Mouse (Mus musculus) MEL (cell line): ENCODE measurements around the gene Zic5. TPM values are rescaled to one million over a fixed set of nuclear protein-coding genes. Genes with fewer than 3 reads are reported as not detected.

ENCODE experiments used
- DNase-seq: peaks from one replicate; pipeline ENCODE4 v3.0.0; 2011; ENCODE audit warnings: low read depth, low spot score
- H3K27ac ChIP-seq: 2 replicates; pipeline ENCODE4 v1.5.1; 2012; ENCODE audit warnings: low read depth, mild to moderate bottlenecking, control low read depth, low read length, moderate library complexity; ENCODE audit not compliant: control insufficient read depth
- H3K27me3 ChIP-seq, 2 experiments: fragments of 150-350 bp in 1 of 2; sonication (generic) in 1 of 2; 2 replicates each; pipeline ENCODE4 v1.6.1; 2012; ENCODE audit warnings: low read length in 2 of 2, mild to moderate bottlenecking in 2 of 2, improper control_type of control experiment in 1 of 2, moderate library complexity in 1 of 2; ENCODE audit not compliant: insufficient read depth in 2 of 2, control insufficient read depth in 1 of 2
- H3K36me3 ChIP-seq, 2 experiments: 2 replicates each; pipeline ENCODE4 v1.6.1; 2012 to 2014; ENCODE audit warnings: low read length in 2 of 2, improper control_type of control experiment in 1 of 2, inconsistent platforms in 1 of 2, mild to moderate bottlenecking in 1 of 2; ENCODE audit not compliant: insufficient read depth in 2 of 2, control insufficient read depth in 1 of 2
- H3K4me1 ChIP-seq, 2 experiments: fragments of 150-350 bp in 1 of 2; sonication (generic) in 1 of 2; 2 replicates each; pipeline ENCODE4 v1.6.1; 2012; ENCODE audit warnings: low read length in 2 of 2, improper control_type of control experiment in 1 of 2, mild to moderate bottlenecking in 1 of 2; ENCODE audit not compliant: insufficient read depth in 2 of 2, control insufficient read depth in 1 of 2
- H3K4me3 ChIP-seq, 2 experiments: fragments of 150-350 bp in 1 of 2; sonication (generic) in 1 of 2; 2 replicates each; pipeline ENCODE4 v1.5.1; 2012; ENCODE audit warnings: low read depth in 2 of 2, low read length in 2 of 2, mild to moderate bottlenecking in 2 of 2, moderate library complexity in 2 of 2, control low read depth in 1 of 2, improper control_type of control experiment in 1 of 2; ENCODE audit not compliant: control insufficient read depth in 1 of 2, insufficient read depth in 1 of 2
- H3K79me2 ChIP-seq: 2 replicates; pipeline ENCODE4 v1.6.1; 2012; ENCODE audit warnings: mild to moderate bottlenecking, low read length, moderate library complexity; ENCODE audit not compliant: control insufficient read depth, poor library complexity, insufficient read depth
- H3K9ac ChIP-seq: 2 replicates; pipeline ENCODE4 v1.6.1; 2012; ENCODE audit warnings: low read depth, mild to moderate bottlenecking, control low read depth, low read length, moderate library complexity; ENCODE audit not compliant: control insufficient read depth, poor library complexity, severe bottlenecking
- H3K9me3 ChIP-seq: fragments of 150-350 bp; sonication (generic); replicated peaks from 2 replicates; pipeline ENCODE4 v1.6.1; 2012; ENCODE audit warnings: mild to moderate bottlenecking, low read length, improper control_type of control experiment, moderate library complexity; ENCODE audit not compliant: insufficient read depth
- BHLHE40 ChIP-seq: IDR thresholded peaks from 2 replicates; pipeline ENCODE4 v1.6.1; 2012; ENCODE audit warnings: low read depth, mild to moderate bottlenecking, inconsistent platforms, low read length, improper control_type of control experiment, borderline replicate concordance
- ELF1 ChIP-seq: IDR thresholded peaks from 2 replicates; pipeline ENCODE4 v1.6.1; 2014; ENCODE audit warnings: low read depth, mild to moderate bottlenecking, inconsistent platforms, low read length, improper control_type of control experiment, moderate library complexity
- EP300 ChIP-seq, 2 experiments: IDR thresholded peaks; 2 replicates each; pipeline ENCODE4 v1.6.1; 2011; ENCODE audit warnings: improper control_type of control experiment in 2 of 2, low read length in 2 of 2, low read depth in 1 of 2, mild to moderate bottlenecking in 1 of 2
- ETS1 ChIP-seq: IDR thresholded peaks from 2 replicates; pipeline ENCODE4 v1.6.1; 2012; ENCODE audit warnings: low read depth, mild to moderate bottlenecking, inconsistent platforms, low read length, improper control_type of control experiment, moderate library complexity
- GABPA ChIP-seq: IDR thresholded peaks from 2 replicates; pipeline ENCODE4 v1.6.1; 2012; ENCODE audit warnings: low read depth, mild to moderate bottlenecking, inconsistent platforms, low read length, improper control_type of control experiment, moderate library complexity
- HCFC1 ChIP-seq: IDR thresholded peaks from 2 replicates; pipeline ENCODE4 v1.6.1; 2012; ENCODE audit warnings: low read depth, mild to moderate bottlenecking, inconsistent platforms, low read length, improper control_type of control experiment, moderate library complexity
- MAFK ChIP-seq: IDR thresholded peaks from 2 replicates; pipeline ENCODE4 v1.6.1; 2011; ENCODE audit warnings: low read depth, mild to moderate bottlenecking, low read length, improper control_type of control experiment, borderline replicate concordance
- MAX ChIP-seq: IDR thresholded peaks from 2 replicates; pipeline ENCODE4 v1.6.1; 2011; ENCODE audit warnings: low read length, improper control_type of control experiment
- MXI1 ChIP-seq: IDR thresholded peaks from 2 replicates; pipeline ENCODE4 v1.6.1; 2011; ENCODE audit warnings: mild to moderate bottlenecking, low read depth, low read length, improper control_type of control experiment
- MYB ChIP-seq: IDR thresholded peaks from 2 replicates; pipeline ENCODE4 v1.6.1; 2011; ENCODE audit warnings: mild to moderate bottlenecking, low read depth, low read length, improper control_type of control experiment
- POLR2A ChIP-seq, 2 experiments: IDR thresholded peaks; 2 replicates each; pipeline ENCODE4 v1.6.1; 2011 to 2012; ENCODE audit warnings: low read length in 2 of 2, mild to moderate bottlenecking in 2 of 2, control low read depth in 1 of 2, improper control_type of control experiment in 1 of 2, low read depth in 1 of 2, moderate library complexity in 1 of 2; ENCODE audit not compliant: control insufficient read depth in 1 of 2, insufficient read depth in 1 of 2, poor library complexity in 1 of 2
- POLR2AphosphoS5 ChIP-seq: IDR thresholded peaks from 2 replicates; pipeline ENCODE4 v1.6.1; 2012; ENCODE audit warnings: low read depth, borderline replicate concordance, mild to moderate bottlenecking, inconsistent platforms, low read length, moderate library complexity, mixed read lengths
- RAD21 ChIP-seq: IDR thresholded peaks from 2 replicates; pipeline ENCODE4 v1.6.1; 2011; ENCODE audit warnings: mild to moderate bottlenecking, low read depth, low read length, improper control_type of control experiment
- RCOR1 ChIP-seq: IDR thresholded peaks from 2 replicates; pipeline ENCODE4 v1.6.1; 2012; ENCODE audit warnings: low read depth, mild to moderate bottlenecking, inconsistent platforms, low read length, improper control_type of control experiment
- SIN3A ChIP-seq: IDR thresholded peaks from 2 replicates; pipeline ENCODE4 v1.6.1; 2012; ENCODE audit warnings: low read length, improper control_type of control experiment, inconsistent platforms
- TAL1 ChIP-seq: IDR thresholded peaks from 2 replicates; pipeline ENCODE4 v1.6.1; 2012; ENCODE audit warnings: mild to moderate bottlenecking, inconsistent platforms, low read length, moderate library complexity, mixed read lengths
- TBP ChIP-seq: IDR thresholded peaks from 2 replicates; pipeline ENCODE4 v1.8.0; 2011; ENCODE audit warnings: low read depth, low read length, improper control_type of control experiment
- UBTF ChIP-seq: IDR thresholded peaks from 2 replicates; pipeline ENCODE4 v1.6.1; 2012; ENCODE audit warnings: low read depth, mild to moderate bottlenecking, inconsistent platforms, low read length, improper control_type of control experiment, moderate library complexity, borderline replicate concordance; ENCODE audit not compliant: insufficient read depth
- USF1 ChIP-seq: IDR thresholded peaks from 2 replicates; pipeline ENCODE4 v1.6.1; 2014; ENCODE audit warnings: low read depth, mild to moderate bottlenecking, inconsistent platforms, low read length, improper control_type of control experiment, moderate library complexity
- ZKSCAN1 ChIP-seq: IDR thresholded peaks from 2 replicates; pipeline ENCODE4 v1.6.1; 2012; ENCODE audit warnings: low read depth, mild to moderate bottlenecking, inconsistent platforms, low read length, improper control_type of control experiment, moderate library complexity
- ZNF384 ChIP-seq: IDR thresholded peaks from 2 replicates; pipeline ENCODE4 v1.6.1; 2012; ENCODE audit warnings: low read depth, mild to moderate bottlenecking, inconsistent platforms, low read length, improper control_type of control experiment
- polyA plus RNA-seq, 2 experiments: library from polyadenylated mRNA; stranded (reverse) in 1 of 2; unstranded in 1 of 2; fragments of >175 nt in 1 of 2; fragments of >200 nt in 1 of 2; gene quantifications; 2 replicates each; pipeline versions ENCODE4 v1.2.1 to v1.2.4; 2012; ENCODE audit warnings: low replicate concordance in 2 of 2, low read depth in 1 of 2; ENCODE audit not compliant: insufficient read length in 2 of 2, insufficient read depth in 1 of 2, missing spikeins in 1 of 2
- total RNA-seq: library from RNA; depleted of rRNA; stranded (reverse); fragments of 300-350 nt; gene quantifications from 2 replicates; pipeline ENCODE4 v1.2.3, GENCODE M21; 2012

Gene Zic5
- total and polyA plus RNA-seq, 3 experiments: 10.4 to 50.6 (median 23.6) TPM

DNA sequence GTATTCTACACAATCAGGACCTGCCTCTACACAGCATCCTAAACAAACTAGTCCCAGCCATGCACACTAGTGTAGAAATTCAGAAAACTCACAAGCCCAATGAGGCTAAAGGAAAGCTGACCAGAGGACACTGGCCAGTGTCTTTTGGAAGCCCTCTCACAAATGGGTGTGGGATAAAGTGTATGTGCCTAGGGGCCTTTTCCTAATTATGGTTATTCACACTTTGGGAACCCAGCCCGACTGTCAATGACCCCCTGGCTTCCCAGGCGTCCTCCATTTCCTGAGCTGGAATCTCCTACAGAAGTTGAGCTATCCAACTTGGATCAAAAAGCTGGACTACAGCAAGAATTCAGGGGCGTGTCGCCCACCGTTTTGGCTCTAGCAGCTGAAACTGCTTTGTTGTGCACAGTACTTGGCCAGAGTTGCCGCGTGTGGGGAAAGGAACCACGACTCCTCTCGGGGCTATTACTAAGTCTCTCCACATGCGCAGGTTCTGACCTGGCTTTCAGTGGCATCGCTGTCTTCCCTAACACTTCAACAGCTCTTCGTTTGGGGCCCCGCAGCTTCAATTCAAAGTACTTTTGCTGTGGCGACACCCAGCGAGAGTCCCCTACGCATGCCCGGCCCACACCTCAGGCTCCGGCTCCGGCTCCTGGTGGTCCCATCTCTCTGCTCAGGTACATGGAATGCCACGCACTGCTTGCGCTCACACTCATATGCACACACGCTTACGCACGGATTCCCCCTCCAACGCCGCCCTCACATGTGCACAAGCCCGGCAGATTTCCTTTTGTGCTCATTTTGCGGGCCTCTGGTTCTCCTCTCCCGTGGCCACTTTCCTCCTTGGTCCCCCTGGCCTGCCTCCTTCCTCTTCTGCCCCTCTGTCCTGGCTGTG lies 15.6 kb downstream of the Zic5 start:
- H3K36me3 ChIP-seq: no peaks in the 10 kb centered on the region
- H3K9me3 ChIP-seq: no peaks in the 10 kb centered on the region
- no peak for DNase-seq
- H3K9ac ChIP-seq: no peak overlapping the region
- no peaks in the 10 kb centered on the region; a peak in 1 of 4 replicates for H3K4me1 ChIP-seq
- no peak overlapping the region for H3K4me3 ChIP-seq
- H3K27me3 ChIP-seq: no peaks in the 10 kb centered on the region
- no peak overlapping the region for H3K27ac ChIP-seq
- no peaks in the 10 kb centered on the region for H3K79me2 ChIP-seq
- no peak for TF ChIP-seq ETS1
- no peak for TF ChIP-seq POLR2A (IDR thresholded peaks at IDR 0.05; ENCODE audit: control insufficient read depth in 1 of 2, insufficient read depth in 1 of 2, low read depth in 1 of 2, low read length in 2 of 2, poor library complexity in 1 of 2)
- no peak for TF ChIP-seq BHLHE40
- TF ChIP-seq UBTF: no peak
- TF ChIP-seq TBP: no peak
- no peak for TF ChIP-seq MXI1
- no peak for TF ChIP-seq MAFK
- no peak for TF ChIP-seq RCOR1
- TF ChIP-seq RAD21: no peak
- no peak for TF ChIP-seq HCFC1
- TF ChIP-seq SIN3A: no peak
- no peak for TF ChIP-seq MYB
- no peak for TF ChIP-seq USF1

DNA sequence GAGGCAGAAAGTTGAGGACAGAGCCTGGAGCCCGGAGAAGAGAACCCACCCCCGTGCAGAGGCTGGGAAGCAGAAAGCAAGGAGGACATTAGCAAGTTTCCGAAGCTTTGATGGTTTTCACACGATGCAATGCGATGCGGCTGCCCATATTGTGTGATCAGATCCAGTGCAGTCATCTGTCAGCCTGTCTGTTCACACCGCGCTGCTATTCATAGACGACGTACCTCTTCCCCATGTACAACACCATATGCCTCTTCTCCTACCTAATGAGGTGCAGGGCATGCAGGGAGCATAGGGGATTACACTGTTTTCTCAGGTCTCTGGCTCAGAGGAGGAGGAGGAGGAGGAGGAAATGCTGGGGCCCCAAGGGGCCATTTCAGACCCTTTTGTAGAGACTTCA lies 28.6 kb downstream of the Zic5 start:
- no peaks in the 10 kb centered on the region for H3K79me2 ChIP-seq
- H3K36me3 ChIP-seq: peaks cover 0 to 19% of the 10 kb centered on the region in 2 experiments; a peak in 2 of 4 replicates
- no peak for DNase-seq
- H3K9ac ChIP-seq: no peak overlapping the region
- H3K4me1 ChIP-seq: peaks cover 3 to 19% of the 10 kb centered on the region in 2 experiments; a peak in 3 of 4 replicates
- H3K27ac ChIP-seq: no peak overlapping the region
- no peak overlapping the region for H3K4me3 ChIP-seq
- H3K27me3 ChIP-seq: no peaks in the 10 kb centered on the region
- no peaks in the 10 kb centered on the region for H3K9me3 ChIP-seq
- TF ChIP-seq ELF1 (no peak), EP300 (IDR thresholded peaks at IDR 0.05; ENCODE audit: low read depth in 1 of 2, low read length in 2 of 2) (no peak), MAX (no peak), ZKSCAN1 (no peak), TAL1 (no peak), POLR2AphosphoS5 (no peak), ETS1 (no peak), ZNF384 (no peak), GABPA (no peak)
